Mouse (Mus musculus) 416B (cell line): ENCODE results near the gene Scand1.
A peak's percentile ranks its signal among the peaks of the same experiment; 100 is the strongest.

Experiments used
- DNase-seq: peaks from one replicate; pipeline ENCODE4 v3.0.0; 2011; ENCODE audit warnings: low read depth

Scand1 gene

GRCm38 (mm10) chr2:156307261-156307660 is 5.2 kb downstream of the Scand1 start:
- DNase-seq, result peak; percentile 40

GRCm38 (mm10) chr2:156305818-156306217 is 6.7 kb downstream of the Scand1 start:
- DNase-seq, result peak; percentile 74

GRCm38 (mm10) chr2:156304351-156304750 is 8.2 kb downstream of the Scand1 start:
- DNase-seq, result no peak

- no peak for DNase-seq
These were observed 10.4 kb downstream of the Scand1 start for GRCm38 (mm10) chr2:156302063-156302462.

- no peak for DNase-seq
These were observed 14.0 kb downstream of the Scand1 start for GRCm38 (mm10) chr2:156298458-156298857.

GRCm38 (mm10) chr2:156297653-156298052 is 14.9 kb downstream of the Scand1 start:
- no peak for DNase-seq

GRCm38 (mm10) chr2:156296190-156296589 is 16.3 kb downstream of the Scand1 start:
- DNase-seq, result no peak

GRCm38 (mm10) chr2:156295601-156296063 is 16.9 kb downstream of the Scand1 start:
- DNase-seq, result no peak

- no peak for DNase-seq
These were observed 20.5 kb downstream of the Scand1 start for GRCm38 (mm10) chr2:156291998-156292397.

- no peak for DNase-seq
These were observed 22.8 kb downstream of the Scand1 start for GRCm38 (mm10) chr2:156289552-156290160.

GRCm38 (mm10) chr2:156288222-156288621 is 24.3 kb downstream of the Scand1 start:
- DNase-seq, result no peak

- peak; percentile 23 for DNase-seq
These were observed 25.8 kb downstream of the Scand1 start for GRCm38 (mm10) chr2:156286733-156287132.

- no peak for DNase-seq
These were observed 27.3 kb downstream of the Scand1 start for GRCm38 (mm10) chr2:156285161-156285560.

- no peak for DNase-seq
These were observed 31.3 kb downstream of the Scand1 start for GRCm38 (mm10) chr2:156281227-156281626.

GRCm38 (mm10) chr2:156278226-156279017 is 34.1 kb downstream of the Scand1 start:
- peak; percentile 96 for DNase-seq

- no peak for DNase-seq
These were observed 40.0 kb downstream of the Scand1 start for GRCm38 (mm10) chr2:156272553-156272952.

- DNase-seq, result no peak
These were observed 44.9 kb downstream of the Scand1 start for GRCm38 (mm10) chr2:156267636-156268035.

- DNase-seq, result peak; percentile 21
These were observed 49.2 kb downstream of the Scand1 start for GRCm38 (mm10) chr2:156263204-156263893.
